Mouse (Mus musculus) liver, embryonic 14.5 days (tissue): Measurements from ENCODE around the gene Parp11.

Experiments used
- CTCF ChIP-seq: IDR thresholded peaks from 2 replicates; pipeline ENCODE4 v1.5.1; 2016; ENCODE audit warnings: antibody characterized with exemption, low read depth, control low read depth
- EP300 ChIP-seq: IDR thresholded peaks from 2 replicates; pipeline ENCODE4 v1.6.1; 2016; ENCODE audit warnings: antibody characterized with exemption, low read depth

DNA sequence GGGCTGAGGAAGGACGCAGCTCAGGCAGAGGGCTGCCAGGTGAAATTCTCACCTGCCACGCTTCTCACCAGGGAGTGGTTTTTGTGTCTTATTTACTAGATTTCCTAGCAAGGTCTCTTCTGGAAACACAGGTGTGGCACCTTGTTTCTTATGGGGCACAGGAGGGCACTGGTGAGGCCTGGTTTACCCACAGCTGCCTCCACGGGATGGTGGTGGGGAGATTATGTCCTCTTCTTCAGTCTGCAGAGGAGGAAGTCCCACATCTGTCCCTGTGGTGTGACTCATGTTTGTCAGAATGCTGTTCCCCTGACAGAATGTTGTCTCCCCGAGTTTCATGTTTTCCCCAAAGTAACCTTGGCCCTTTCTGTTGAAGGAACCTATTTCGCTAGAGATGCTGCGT is 44.4 kb downstream of the Parp11 start:
- TF ChIP-seq CTCF (no peak), EP300 (no peak)
